Mouse (Mus musculus) T-helper 17 cell (primary cell): ENCODE measurements at regions not wholly inside any gene's neighbourhood (a gene's known extent, or its start where the extent isn't known, plus 50 kb on each side); places are given as distances from the start of the nearest gene placed in this dataset.

Experiments
- in situ Hi-C, 2 experiments: fragments of 300-600 bp; cut with MboI, MseI; formaldehyde crosslinking; loops; 1 replicate in 1 of 2; 2 replicates in 1 of 2; pipeline ENCODE4 v1.15.1; 2025; ENCODE audit warnings: high pct_unique_total_duplicates in 2 of 2

- in situ Hi-C loops: no loop called here
Observed at GRCm38 (mm10) chr15:8903651-8904050, 64.1 kb upstream of the Ranbp3l start.

DNA sequence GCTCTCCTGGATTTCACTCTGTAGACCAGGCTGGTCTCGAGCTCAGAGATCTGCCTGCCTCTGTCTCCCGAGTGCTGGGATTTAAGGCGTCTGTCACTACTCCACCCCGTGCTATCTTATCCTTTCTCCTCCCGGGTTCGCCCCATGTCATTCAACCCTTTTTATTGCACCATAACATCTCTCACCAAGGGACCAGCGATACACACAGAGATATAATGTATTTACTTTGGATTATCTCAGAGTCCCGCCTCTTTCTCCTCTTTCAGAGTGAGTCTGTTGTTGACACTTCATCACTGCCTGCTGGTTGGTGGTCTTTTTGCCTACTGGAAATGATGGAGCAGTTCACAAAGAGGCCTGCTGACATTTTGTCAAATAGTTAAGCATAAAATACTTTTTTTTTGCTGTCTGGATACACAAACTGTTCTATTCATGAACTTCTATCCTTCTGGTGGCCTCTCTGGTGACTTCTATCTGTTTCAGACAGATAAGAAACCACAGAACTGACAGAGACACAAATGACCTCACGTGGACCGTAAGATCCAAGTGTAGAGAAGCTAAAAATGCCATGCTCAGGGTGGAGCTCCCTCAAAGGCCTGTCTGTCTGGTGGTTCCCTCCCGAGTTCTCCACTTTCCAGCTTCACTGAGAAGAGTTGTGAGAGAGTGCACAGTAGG, 70.1 kb upstream of the Ranbp3l start:
- in situ Hi-C loops: no loop called here

GRCm38 (mm10) chr15:8896856-8897255, 70.9 kb upstream of the Ranbp3l start:
- in situ Hi-C loops: no loop called here

GRCm38 (mm10) chr15:8896391-8896790, 71.4 kb upstream of the Ranbp3l start:
- in situ Hi-C loops: no loop called here

DNA sequence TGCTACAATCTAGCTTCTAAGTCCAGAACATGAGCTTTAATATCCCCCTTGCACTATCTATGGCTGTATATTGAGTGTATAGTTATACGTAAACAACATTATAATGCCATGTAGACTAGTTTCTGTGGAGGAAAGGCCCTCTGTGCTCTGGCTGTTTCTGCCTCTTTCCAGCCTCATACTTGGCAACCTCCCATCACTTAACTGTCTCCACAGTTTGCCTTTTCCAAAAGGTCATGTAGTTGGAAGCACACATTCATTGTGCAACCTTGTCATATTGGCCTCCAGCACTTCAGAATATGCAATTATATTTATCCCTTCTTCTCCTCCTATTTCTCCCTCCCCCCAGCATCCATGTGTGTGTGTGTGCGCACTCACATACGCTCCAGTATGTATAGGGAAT, 82.2 kb upstream of the Ranbp3l start:
- in situ Hi-C loops: no loop called here

GRCm38 (mm10) chr15:8884608-8885467, 82.9 kb upstream of the Ranbp3l start:
- in situ Hi-C loops: no loop called here

DNA sequence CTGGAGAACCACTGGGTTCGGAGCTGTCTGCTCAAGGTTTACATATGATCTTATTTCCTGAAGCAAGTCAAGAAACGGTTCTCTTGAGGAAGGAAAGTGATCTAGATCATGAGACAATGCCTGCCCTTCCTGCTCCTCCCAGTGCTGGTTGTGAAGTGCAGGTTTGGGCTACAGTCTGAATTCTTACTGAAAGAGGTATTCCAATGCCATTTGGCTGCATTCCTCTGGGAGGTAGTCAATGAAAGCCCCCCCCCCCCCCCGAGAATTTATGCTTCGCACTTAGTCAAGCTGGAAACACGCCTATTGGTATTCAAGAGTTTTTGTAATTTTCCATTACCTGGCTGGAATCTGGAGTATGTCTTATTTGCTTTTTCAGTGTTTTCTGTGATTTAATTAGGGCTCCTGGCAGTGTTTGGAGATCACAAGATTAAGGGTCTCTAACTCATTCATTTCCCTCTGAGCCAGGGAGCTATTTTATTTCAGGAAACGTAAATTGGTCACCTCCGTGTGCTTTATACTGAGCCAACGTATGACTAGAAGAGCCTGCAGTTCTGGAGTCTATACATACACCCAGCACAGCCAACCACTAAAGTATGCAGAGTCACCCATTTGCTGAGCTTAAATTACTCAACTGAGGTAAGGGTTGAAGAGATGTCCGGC, 84.7 kb upstream of the Ranbp3l start:
- in situ Hi-C loops: no loop called here

- in situ Hi-C loops: loop anchor here in 1 of 2 experiments (10.0 kb wide), 1 partner anchor 370 kb away; no protein-coding TSS in a partner anchor
Observed at GRCm38 (mm10) chr15:8874884-8875493, 92.8 kb upstream of the Ranbp3l start.

- in situ Hi-C loops: no loop called here
Observed at GRCm38 (mm10) chr15:8868021-8868420, 99.7 kb upstream of the Ranbp3l start.

DNA sequence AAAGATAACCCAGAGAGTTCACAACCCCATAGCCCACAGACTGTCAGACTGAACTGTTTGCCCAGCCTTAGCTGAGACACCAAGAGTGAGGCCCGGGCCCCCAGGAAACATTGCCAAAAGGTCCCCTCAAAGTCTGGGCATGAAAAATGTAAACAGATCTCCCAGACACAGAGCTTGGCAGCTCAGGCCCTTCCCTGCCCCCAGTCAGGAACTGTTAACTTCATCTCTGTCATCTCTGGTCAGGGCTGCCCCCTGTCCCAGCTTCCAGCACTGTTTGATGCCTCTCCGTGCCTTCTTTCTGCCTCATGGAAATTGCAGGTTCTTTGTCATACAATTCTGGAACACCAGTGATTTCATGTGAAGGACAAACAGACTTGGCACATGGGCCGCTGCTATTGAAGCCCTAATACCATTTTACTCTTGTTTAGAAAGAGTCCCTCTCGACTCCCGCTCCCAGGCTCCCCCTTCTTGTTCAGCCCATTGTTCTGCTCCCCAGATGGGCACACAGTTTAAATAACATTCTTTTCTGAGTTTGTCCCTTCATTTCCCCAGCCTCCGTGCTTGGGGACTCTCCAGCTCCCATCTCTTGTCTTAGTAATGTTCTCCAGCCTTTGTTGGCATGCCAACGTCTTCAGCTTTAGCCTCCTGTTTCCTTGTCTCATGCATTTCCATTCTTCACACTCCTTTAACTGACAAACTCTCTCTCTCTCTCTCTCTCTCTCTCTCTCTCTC, 100.4 kb upstream of the Ranbp3l start:
- in situ Hi-C loops: no loop called here

- in situ Hi-C loops: no loop called here
Observed at GRCm38 (mm10) chr15:8865089-8865933, 102.4 kb upstream of the Ranbp3l start.

GRCm38 (mm10) chr15:8856419-8857084, 111.2 kb upstream of the Ranbp3l start:
- in situ Hi-C loops: no loop called here

DNA sequence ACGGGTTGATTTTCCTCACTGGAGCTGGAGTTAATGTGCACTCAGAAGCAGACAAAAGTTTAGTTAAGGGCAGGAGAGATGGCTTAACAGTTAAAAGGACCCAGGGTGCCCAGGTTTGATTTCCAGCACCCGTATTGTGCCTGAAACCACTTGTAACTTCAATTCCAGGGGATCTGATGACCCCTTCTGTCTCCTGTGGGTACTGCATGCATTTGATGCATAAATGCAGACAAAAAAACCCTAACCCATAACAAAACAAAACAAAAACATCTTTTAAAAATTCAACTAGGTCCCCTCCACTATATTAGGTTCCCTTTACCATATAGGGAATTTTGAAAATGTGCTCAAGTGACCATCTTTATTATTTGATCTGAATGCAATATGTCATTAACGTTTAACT, 112.2 kb upstream of the Ranbp3l start:
- in situ Hi-C loops: no loop called here

DNA sequence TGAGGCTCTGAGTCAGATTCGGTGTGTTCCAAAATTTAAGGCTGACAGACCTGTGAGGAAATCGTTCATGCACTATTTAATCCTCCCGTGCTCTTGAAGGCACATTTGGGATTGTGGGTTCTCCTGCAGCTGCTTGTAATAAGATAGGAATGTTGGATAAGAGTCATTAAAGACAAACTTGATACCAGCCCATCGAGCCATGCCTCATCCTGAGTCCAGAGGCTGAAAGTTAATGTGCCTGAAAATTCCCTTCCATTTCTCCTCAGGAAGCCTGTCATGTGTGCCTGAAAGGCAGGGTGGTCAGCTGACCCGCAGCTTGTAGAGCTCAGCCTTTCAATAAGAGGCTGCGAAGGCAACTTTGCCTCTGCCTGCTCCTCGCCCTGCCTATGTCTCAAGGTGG, 113.4 kb upstream of the Ranbp3l start:
- in situ Hi-C loops: no loop called here

- in situ Hi-C loops: no loop called here
Observed at GRCm38 (mm10) chr15:8850996-8851395, 116.8 kb upstream of the Ranbp3l start.

GRCm38 (mm10) chr15:8849413-8849812, 118.3 kb upstream of the Ranbp3l start:
- in situ Hi-C loops: loop anchor here in 1 of 2 experiments (5.0 kb wide), 1 partner anchor 82 kb away; no protein-coding TSS in a partner anchor

GRCm38 (mm10) chr15:8842129-8842528, 125.6 kb upstream of the Ranbp3l start:
- in situ Hi-C loops: no loop called here

- in situ Hi-C loops: loop anchor here in 1 of 2 experiments (5.0 kb wide), 1 partner anchor 102 kb away; no protein-coding TSS in a partner anchor
Observed at GRCm38 (mm10) chr15:8839462-8839861, 128.3 kb upstream of the Ranbp3l start.

DNA sequence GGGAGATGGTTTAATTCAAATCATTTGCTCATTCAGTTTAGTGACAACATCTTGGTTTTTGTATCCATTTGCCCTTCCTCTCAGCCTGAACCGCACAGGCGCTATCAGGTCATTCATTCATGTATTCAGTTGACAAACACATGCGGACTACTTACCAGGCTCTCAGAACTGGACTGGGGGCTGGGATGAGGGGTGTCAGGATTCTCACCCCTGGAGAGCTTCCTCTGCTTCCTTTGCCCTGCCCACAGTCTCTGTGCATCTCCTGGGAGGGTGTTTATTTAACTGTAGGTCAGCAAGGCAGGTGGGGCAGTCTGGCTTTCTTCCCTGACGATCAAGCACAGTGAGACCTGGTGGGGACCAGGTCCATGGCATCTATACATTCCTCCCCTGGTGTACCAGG, 123.6 kb upstream of the Slc1a3 start:
- in situ Hi-C loops: no loop called here

DNA sequence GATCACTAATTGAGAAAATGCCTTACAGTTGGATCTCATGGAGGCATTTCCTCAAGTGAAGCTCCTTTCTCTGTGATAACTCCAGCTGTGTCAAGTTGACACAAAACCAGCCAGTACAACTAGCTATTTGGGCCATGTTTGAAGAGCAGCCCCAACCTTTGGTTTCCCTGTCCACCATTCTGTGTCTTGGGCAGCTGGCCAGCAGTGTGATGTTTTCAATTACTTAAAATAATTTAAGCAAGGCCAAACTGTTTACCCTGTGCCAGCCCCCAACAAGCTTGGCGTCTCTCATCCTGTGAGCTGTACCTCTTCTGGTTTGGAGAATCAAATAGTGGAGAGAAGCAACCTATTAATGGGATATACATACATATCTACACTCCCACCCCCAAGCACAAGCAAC, 122.4 kb upstream of the Slc1a3 start:
- in situ Hi-C loops: no loop called here
